Comparison of ENCODE assay signal across 10 mouse cellular contexts in the genomic region with DNA sequence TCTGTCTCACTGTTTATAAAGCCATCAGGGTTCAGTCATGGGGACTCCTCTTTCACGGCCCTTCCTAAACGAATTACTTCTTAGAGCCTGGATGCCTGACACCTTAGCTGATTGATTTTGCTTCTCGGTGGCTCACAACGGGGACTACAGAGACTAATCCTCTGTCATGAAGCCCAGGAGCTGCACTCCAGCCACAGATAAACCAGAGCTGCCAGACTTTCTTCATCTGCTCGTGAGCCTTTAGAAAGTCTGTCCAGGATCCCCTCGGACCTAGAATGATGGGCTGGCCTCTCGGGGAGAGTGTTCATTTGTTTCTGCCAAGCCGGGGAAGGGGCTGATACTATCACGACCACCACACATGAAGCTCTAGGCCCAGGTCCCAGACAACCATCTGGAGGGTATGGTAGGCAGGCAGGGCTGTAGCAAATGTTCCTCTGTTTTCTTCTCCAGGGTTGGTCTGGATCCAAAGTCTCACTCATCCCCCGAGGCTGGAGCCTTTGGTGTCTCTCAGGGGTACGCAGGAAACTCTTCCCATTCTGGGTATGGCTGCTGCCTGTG. TPM values are rescaled to one million over a fixed set of nuclear protein-coding genes. Genes with fewer than 3 reads are reported as not detected.
DNase-seq lines count a peak whose midpoint lies in the region; ATAC-seq lines count a peak whose summit lies in the region.
"Had no signal": no experiment of that assay in that cellular context is flagged by ENCODE, and none has a peak within 500 bp of the region (broad histone marks: within the 10 kb centered on the region; RNA-seq: fewer than 3 reads in every experiment).

No protein-coding gene starts in this region.

- peak; percentile 32 to 37 for DNase-seq in cerebellum, adult 18-20 months
- no peak for DNase-seq in cerebellum, postnatal 36 days
- DNase-seq in heart, adult 9 months (ENCODE audit: low spot score in 2 of 2), result no peak
- DNase-seq in urinary bladder, postnatal 4 days (ENCODE audit: low spot score in 2 of 2), result no peak
- DNase-seq in urinary bladder, postnatal 36 days (ENCODE audit: low spot score in 2 of 2), result no peak

- ATAC-seq in heart, embryonic 14.5 days (ENCODE audit: insufficient number of reproducible peaks, insufficient read depth, low FRiP score, low read depth), result no peak
- ATAC-seq in forebrain, embryonic 13.5 days, result peak; percentile 41; the same call in 1 of the 2 replicates
- no peak for ATAC-seq in midbrain, embryonic 12.5 days (ENCODE audit: low FRiP score, low read depth)

- H3K9ac ChIP-seq in heart, embryonic 14.5 days (ENCODE audit: low read length), result peak overlapping the region; percentile 34; the same call in 1 of the 2 replicates
- no peak overlapping the region for H3K9ac ChIP-seq in forebrain, embryonic 13.5 days
- H3K9ac ChIP-seq in midbrain, embryonic 12.5 days (replicated peaks), result no peak overlapping the region
- H3K9ac ChIP-seq: embryonic facial prominence, embryonic 13.5 days had no signal

- H3K27me3 ChIP-seq in heart, embryonic 14.5 days (ENCODE audit: control insufficient read depth, insufficient read depth, low read length), result no peaks in the 10 kb centered on the region
- H3K27me3 ChIP-seq in forebrain, embryonic 13.5 days, result no peaks in the 10 kb centered on the region
- peaks cover 26% of the 10 kb centered on the region for H3K27me3 ChIP-seq in midbrain, embryonic 12.5 days
- H3K27me3 ChIP-seq: embryonic facial prominence, embryonic 13.5 days had no signal

- no peaks in the 10 kb centered on the region for H3K9me3 ChIP-seq in heart, embryonic 14.5 days (ENCODE audit: control insufficient read depth, low read length)
- H3K9me3 ChIP-seq in forebrain, embryonic 13.5 days (replicated peaks), result no peaks in the 10 kb centered on the region
- H3K9me3 ChIP-seq in midbrain, embryonic 12.5 days, result no peaks in the 10 kb centered on the region
- H3K9me3 ChIP-seq: embryonic facial prominence, embryonic 13.5 days had no signal

- peak overlapping the region; percentile 5 to 97; a peak in 3 of 4 replicates for H3K27ac ChIP-seq in heart, embryonic 14.5 days (replicated peaks in 1 of 2; ENCODE audit: control insufficient read depth in 1 of 2, insufficient read depth in 1 of 2, low read depth in 2 of 2, low read length in 2 of 2)
- H3K27ac ChIP-seq in forebrain, embryonic 13.5 days, result peak overlapping the region; percentile 87
- H3K27ac ChIP-seq in midbrain, embryonic 12.5 days (replicated peaks), result 0 out of 2 replicates have a peak overlapping the region, but pooled peaks have one; percentile 2
- H3K27ac ChIP-seq: embryonic facial prominence, embryonic 13.5 days had no signal

- WGBS in heart, embryonic 14.5 days, result 30% methylated on average over 11 of the region's 11 CpGs
- 27% methylated on average over 11 of the region's 11 CpGs for WGBS in forebrain, embryonic 13.5 days
- 27% methylated on average over 11 of the region's 11 CpGs for WGBS in midbrain, embryonic 12.5 days

- peaks cover 38 to 64% of the 10 kb centered on the region in 2 experiments for H3K4me1 ChIP-seq in heart, embryonic 14.5 days (ENCODE audit: control insufficient read depth in 2 of 2, insufficient read depth in 2 of 2, low read length in 2 of 2)
- peaks cover 33% of the 10 kb centered on the region for H3K4me1 ChIP-seq in forebrain, embryonic 13.5 days
- H3K4me1 ChIP-seq in midbrain, embryonic 12.5 days, result peaks cover 19% of the 10 kb centered on the region

- no peak overlapping the region for H3K4me2 ChIP-seq in heart, embryonic 14.5 days (ENCODE audit: low read length)
- no peak overlapping the region for H3K4me2 ChIP-seq in forebrain, embryonic 13.5 days
- H3K4me2 ChIP-seq in midbrain, embryonic 12.5 days (replicated peaks), result no peak overlapping the region
- H3K4me2 ChIP-seq: embryonic facial prominence, embryonic 13.5 days; liver, embryonic 11.5 days had no signal

- no peak overlapping the region for H3K4me3 ChIP-seq in heart, embryonic 14.5 days (ENCODE audit: control insufficient read depth in 1 of 2, insufficient read depth in 1 of 2, low read depth in 1 of 2, low read length in 2 of 2)
- H3K4me3 ChIP-seq in forebrain, embryonic 13.5 days, result no peak overlapping the region
- H3K4me3 ChIP-seq in midbrain, embryonic 12.5 days, result no peak overlapping the region
- H3K4me3 ChIP-seq: embryonic facial prominence, embryonic 13.5 days had no signal

- H3K36me3 ChIP-seq in heart, embryonic 14.5 days (ENCODE audit: control insufficient read depth, insufficient read depth, low read length), result no peaks in the 10 kb centered on the region
- no peaks in the 10 kb centered on the region for H3K36me3 ChIP-seq in forebrain, embryonic 13.5 days (ENCODE audit: poor library complexity, severe bottlenecking)
- H3K36me3 ChIP-seq in midbrain, embryonic 12.5 days, result no peaks in the 10 kb centered on the region
- H3K36me3 ChIP-seq: embryonic facial prominence, embryonic 13.5 days had no signal

RNA-seq across cellular contexts. Expression of gene Vps37b, which starts 13.5 kb away (rescaled TPM):
- polyA plus RNA-seq in heart, embryonic 14.5 days (2014; fragmentation: Nextera tagmentation; extraction: Ambion mirVana), result 47.6 and 47.7 TPM in 2 replicates
- 86.5 and 92.2 TPM in 2 replicates for polyA plus RNA-seq in forebrain, embryonic 13.5 days (2015; fragmentation: Nextera tagmentation; extraction: Ambion mirVana)
- polyA plus RNA-seq in midbrain, embryonic 12.5 days (2016; fragmentation: Nextera tagmentation; extraction: Ambion mirVana), result 68.0 and 74.2 TPM in 2 replicates

RNA-seq across cellular contexts. Expression of gene Abcb9, which starts 50.1 kb away (rescaled TPM):
- 0.81 and 0.97 TPM in 2 replicates for polyA plus RNA-seq in heart, embryonic 14.5 days (2014; fragmentation: Nextera tagmentation; extraction: Ambion mirVana)
- polyA plus RNA-seq in forebrain, embryonic 13.5 days (2015; fragmentation: Nextera tagmentation; extraction: Ambion mirVana), result 5.8 and 6.1 TPM in 2 replicates
- 2.0 and 2.2 TPM in 2 replicates for polyA plus RNA-seq in midbrain, embryonic 12.5 days (2016; fragmentation: Nextera tagmentation; extraction: Ambion mirVana)

Comparison
In these comparisons a context has a peak if more than half of its experiments do, and no peak if none do; other contexts are left out.
1. DNase-seq: peak in cerebellum, adult 18-20 months (2 of 2); none in cerebellum, postnatal 36 days (0 of 2), heart, adult 9 months (0 of 2), urinary bladder, postnatal 4 days (0 of 2) and urinary bladder, postnatal 36 days (0 of 2).
2. H3K27ac ChIP-seq: peak in every context shown above with its lines; median percentile 87 in forebrain, embryonic 13.5 days; 51 in heart, embryonic 14.5 days; 2 in midbrain, embryonic 12.5 days.